Mouse (Mus musculus) heart, embryonic 12.5 days (tissue): ENCODE measurements at regions not wholly inside any gene's neighbourhood (a gene's known extent, or its start where the extent isn't known, plus 50 kb on each side); places are given as distances from the start of the nearest gene placed in this dataset.

Experiments used
- ATAC-seq: fragments of 200-750 bp; cut with Nextera tagmentation; 2 replicates; pipeline ENCODE4 v1.8.0; 2017; ENCODE audit warnings: moderate TSS enrichment, moderate library complexity; ENCODE audit not compliant: insufficient number of reproducible peaks, low FRiP score
- H3K27ac ChIP-seq: fragments of 300-500 bp; sonication (generic); 2 replicates; pipeline ENCODE4 v1.5.1; 2016; ENCODE audit warnings: mild to moderate bottlenecking, moderate library complexity; ENCODE audit not compliant: poor library complexity, severe bottlenecking
- H3K27me3 ChIP-seq: fragments of 300-500 bp; sonication (generic); replicated peaks from 2 replicates; pipeline ENCODE4 v1.6.1; 2016; ENCODE audit warnings: mild to moderate bottlenecking, moderate library complexity
- H3K36me3 ChIP-seq: fragments of 300-500 bp; sonication (generic); 2 replicates; pipeline ENCODE4 v1.6.1; 2016; ENCODE audit warnings: mild to moderate bottlenecking, moderate library complexity
- H3K4me1 ChIP-seq: fragments of 300-500 bp; sonication (generic); replicated peaks from 2 replicates; pipeline ENCODE4 v1.6.1; 2016; ENCODE audit warnings: mild to moderate bottlenecking
- H3K4me2 ChIP-seq: fragments of 300-500 bp; sonication (generic); 2 replicates; pipeline ENCODE4 v1.6.1; 2016; ENCODE audit warnings: mild to moderate bottlenecking, moderate library complexity
- H3K4me3 ChIP-seq: fragments of 300-500 bp; sonication (generic); 2 replicates; pipeline ENCODE4 v1.5.1; 2016; ENCODE audit warnings: mild to moderate bottlenecking
- H3K9ac ChIP-seq: fragments of 300-500 bp; sonication (generic); 2 replicates; pipeline ENCODE4 v1.6.1; 2016; ENCODE audit warnings: mild to moderate bottlenecking, moderate library complexity
- H3K9me3 ChIP-seq: fragments of 300-500 bp; sonication (generic); replicated peaks from 2 replicates; pipeline ENCODE4 v1.6.1; 2016; ENCODE audit warnings: mild to moderate bottlenecking, moderate library complexity
- WGBS: fragments of 180-500 bp; shearing (Covaris S2); methylation state at CpG from one replicate; pipeline ENCODE4 v1.1.7; 2016; 5-methylcytosine and 5-hydroxymethylcytosine counted together

GRCm38 (mm10) chr1:107985646-107986045 lies 395.8 kb downstream of the Serpinb8 start:
- ATAC-seq, result no peak
- H3K27ac ChIP-seq, result no peak overlapping the region

DNA sequence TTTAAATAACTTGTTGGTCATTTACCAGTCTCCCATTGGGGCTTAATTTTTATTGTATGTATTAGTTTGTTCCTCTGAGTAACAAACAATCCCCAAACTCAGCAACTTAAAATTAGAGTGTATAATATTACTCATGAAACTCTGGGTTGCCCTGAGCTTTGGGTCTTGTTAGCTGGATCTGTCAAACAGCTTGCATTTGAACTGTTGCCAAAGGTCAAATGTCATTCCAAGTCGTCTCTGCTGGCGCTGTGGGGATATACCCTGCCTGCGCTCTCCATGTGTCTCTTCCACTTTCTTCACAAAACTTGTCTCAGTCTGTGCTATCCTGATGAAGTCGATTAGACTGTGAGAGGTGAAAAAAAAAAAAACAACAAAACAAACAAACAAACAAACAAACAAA lies 398.3 kb downstream of the Serpinb8 start:
- Histone ChIP-seq H3K27ac (no peak overlapping the region), H3K9ac (no peak overlapping the region), H3K27me3 (no peaks in the 10 kb centered on the region), H3K4me1 (no peaks in the 10 kb centered on the region), H3K9me3 (no peaks in the 10 kb centered on the region), H3K4me3 (no peak overlapping the region), H3K36me3 (no peaks in the 10 kb centered on the region), H3K4me2 (no peak overlapping the region)
- WGBS, result 61% methylated on average over 4 of the region's 4 CpGs
- no peak for ATAC-seq

More at GRCm38 (mm10) chr1:107985646-107986045, 395.8 kb downstream of the Serpinb8 start:
- Histone ChIP-seq H3K4me3 (no peak overlapping the region), H3K27me3 (no peaks in the 10 kb centered on the region), H3K36me3 (no peaks in the 10 kb centered on the region), H3K9me3 (no peaks in the 10 kb centered on the region), H3K9ac (no peak overlapping the region), H3K4me2 (no peak overlapping the region), H3K4me1 (no peaks in the 10 kb centered on the region)
- 77% methylated on average over 2 of the region's 2 CpGs for WGBS

GRCm38 (mm10) chr1:107993013-107993412 lies 403.2 kb downstream of the Serpinb8 start:
- Histone ChIP-seq H3K9ac (no peak overlapping the region), H3K4me2 (no peak overlapping the region), H3K36me3 (no peaks in the 10 kb centered on the region), H3K4me1 (no peaks in the 10 kb centered on the region), H3K4me3 (no peak overlapping the region), H3K27ac (no peak overlapping the region), H3K27me3 (no peaks in the 10 kb centered on the region), H3K9me3 (no peaks in the 10 kb centered on the region)
- ATAC-seq, result no peak
- WGBS, result 70% methylated on average over 4 of the region's 4 CpGs

DNA sequence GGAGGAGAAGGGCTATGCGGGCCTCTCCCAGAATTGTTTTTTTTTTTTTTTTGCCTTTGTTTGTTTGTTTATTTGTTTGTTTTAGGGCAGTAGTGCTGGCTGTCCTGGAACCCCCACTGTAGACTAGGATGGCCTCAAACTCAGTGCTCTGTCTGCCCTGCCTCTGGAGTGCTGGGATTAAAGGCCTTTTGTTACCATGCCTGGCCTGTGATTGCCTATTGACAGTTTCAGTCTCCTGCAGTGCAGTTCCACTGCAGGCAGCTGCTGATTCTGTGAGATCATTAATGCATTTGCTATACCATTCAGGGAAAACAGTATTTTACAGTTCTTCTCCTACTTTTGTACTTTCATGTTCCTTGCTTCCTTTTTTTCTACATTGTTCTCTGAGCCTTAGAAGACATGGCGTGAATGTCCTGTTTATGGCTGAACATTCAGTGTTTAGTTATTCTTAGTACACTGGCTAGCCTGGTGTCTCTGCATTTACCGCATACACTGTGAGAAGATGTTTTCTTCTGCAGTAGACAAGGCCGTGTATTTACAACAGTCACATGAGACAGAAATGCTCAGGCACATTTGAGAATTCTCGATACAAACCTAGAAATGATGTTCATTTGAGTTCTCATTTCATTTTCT lies 434.0 kb downstream of the Serpinb8 start:
- ATAC-seq, result no peak
- Histone ChIP-seq H3K9me3 (0 out of 2 replicates have a peak, but pooled peaks cover 2% of the 10 kb centered on the region), H3K27ac (no peak overlapping the region), H3K4me2 (no peak overlapping the region), H3K9ac (no peak overlapping the region), H3K36me3 (no peaks in the 10 kb centered on the region), H3K27me3 (no peaks in the 10 kb centered on the region), H3K4me3 (no peak overlapping the region), H3K4me1 (no peaks in the 10 kb centered on the region)
- 59% methylated on average over 5 of the region's 5 CpGs for WGBS

- Histone ChIP-seq H3K4me1 (no peaks in the 10 kb centered on the region), H3K9ac (no peak overlapping the region), H3K36me3 (no peaks in the 10 kb centered on the region), H3K9me3 (0 out of 2 replicates have a peak, but pooled peaks cover 2% of the 10 kb centered on the region), H3K27ac (no peak overlapping the region), H3K4me3 (no peak overlapping the region), H3K27me3 (no peaks in the 10 kb centered on the region), H3K4me2 (no peak overlapping the region)
- whole genome bisulfite sequencing, result 51% methylated on average over 1 of the region's 1 CpGs
- no peak for ATAC-seq
Measured at GRCm38 (mm10) chr1:108024705-108025104, 434.9 kb downstream of the Serpinb8 start.

GRCm38 (mm10) chr1:108026461-108026860 lies 436.7 kb downstream of the Serpinb8 start:
- no peaks in the 10 kb centered on the region for H3K27me3 ChIP-seq
- 0 out of 2 replicates have a peak, but pooled peaks cover 2% of the 10 kb centered on the region for H3K9me3 ChIP-seq
- no peak overlapping the region for H3K27ac ChIP-seq
- no peaks in the 10 kb centered on the region for H3K36me3 ChIP-seq
- no peak overlapping the region for H3K9ac ChIP-seq
- ATAC-seq, result no peak
- no peak overlapping the region for H3K4me3 ChIP-seq
- H3K4me1 ChIP-seq, result no peaks in the 10 kb centered on the region
- no peak overlapping the region for H3K4me2 ChIP-seq

DNA sequence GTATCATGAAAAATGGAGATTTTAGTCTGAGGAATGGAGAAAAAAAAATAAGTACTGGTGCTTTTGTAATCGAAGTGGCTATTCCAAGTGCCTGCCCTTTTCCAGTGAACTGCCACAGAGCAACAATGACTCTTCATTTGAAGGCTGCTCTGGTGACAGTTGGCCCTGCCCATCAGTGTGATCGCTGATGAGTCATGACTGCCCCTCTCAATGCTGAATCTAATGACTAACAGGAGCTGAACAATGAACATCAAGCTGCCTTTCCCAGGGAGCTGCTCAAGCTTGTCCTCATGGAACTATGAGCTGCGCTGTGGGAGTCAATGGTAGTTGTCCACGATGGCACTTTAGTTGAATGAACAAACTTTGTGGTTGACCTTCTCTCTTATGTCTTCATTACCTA lies 456.4 kb downstream of the Serpinb8 start:
- Histone ChIP-seq H3K9ac (no peak overlapping the region), H3K27me3 (no peaks in the 10 kb centered on the region), H3K4me1 (no peaks in the 10 kb centered on the region), H3K4me2 (no peak overlapping the region), H3K36me3 (no peaks in the 10 kb centered on the region), H3K9me3 (0 out of 2 replicates have a peak, but pooled peaks cover 4% of the 10 kb centered on the region), H3K4me3 (no peak overlapping the region), H3K27ac (no peak overlapping the region)
- no peak for ATAC-seq
- WGBS, result 78% methylated on average over 4 of the region's 4 CpGs

- 0 out of 2 replicates have a peak, but pooled peaks cover 4% of the 10 kb centered on the region for H3K9me3 ChIP-seq
- H3K36me3 ChIP-seq, result no peaks in the 10 kb centered on the region
- H3K4me2 ChIP-seq, result no peak overlapping the region
- no peak overlapping the region for H3K9ac ChIP-seq
- no peak for ATAC-seq
- no peaks in the 10 kb centered on the region for H3K4me1 ChIP-seq
- WGBS, result 70% methylated on average over 5 of the region's 5 CpGs
- H3K27me3 ChIP-seq, result no peaks in the 10 kb centered on the region
- no peak overlapping the region for H3K4me3 ChIP-seq
- no peak overlapping the region for H3K27ac ChIP-seq
Measured at GRCm38 (mm10) chr1:108046857-108047714, 457.3 kb downstream of the Serpinb8 start.

- WGBS, result 65% methylated on average over 3 of the region's 3 CpGs
- H3K9me3 ChIP-seq, result no peaks in the 10 kb centered on the region
- no peak overlapping the region for H3K4me3 ChIP-seq
Measured at GRCm38 (mm10) chr1:108094622-108095021, 504.8 kb downstream of the Serpinb8 start.

DNA sequence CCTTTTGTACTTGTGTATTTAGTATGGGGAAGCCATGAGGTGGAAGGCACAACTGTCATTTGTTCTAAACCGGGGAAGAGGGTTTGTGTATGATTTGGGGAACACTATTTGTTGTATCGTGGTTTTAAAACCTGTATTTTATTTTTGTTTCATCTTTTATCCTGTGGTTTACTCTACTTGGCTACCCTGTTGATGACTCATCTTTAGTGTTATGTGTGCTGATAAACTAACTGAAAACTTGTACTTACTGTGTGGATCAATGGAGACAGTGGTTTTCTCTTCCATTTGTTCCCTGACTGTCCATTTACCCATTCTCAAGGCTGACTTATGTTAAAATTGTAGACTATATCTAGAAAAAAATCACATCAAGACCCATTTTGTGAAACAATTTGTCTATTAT lies 512.8 kb downstream of the Serpinb8 start:
- ATAC-seq, result no peak
- Histone ChIP-seq H3K36me3 (no peaks in the 10 kb centered on the region), H3K9me3 (no peaks in the 10 kb centered on the region), H3K27ac (no peak overlapping the region), H3K27me3 (no peaks in the 10 kb centered on the region), H3K4me2 (no peak overlapping the region), H3K9ac (no peak overlapping the region), H3K4me1 (no peaks in the 10 kb centered on the region), H3K4me3 (no peak overlapping the region)
- 75% methylated on average over 2 of the region's 2 CpGs for WGBS

More at GRCm38 (mm10) chr1:108094622-108095021, 504.8 kb downstream of the Serpinb8 start:
- Histone ChIP-seq H3K27ac (no peak overlapping the region), H3K4me1 (no peaks in the 10 kb centered on the region), H3K27me3 (no peaks in the 10 kb centered on the region), H3K4me2 (no peak overlapping the region), H3K9ac (no peak overlapping the region), H3K36me3 (no peaks in the 10 kb centered on the region)
- ATAC-seq, result no peak

GRCm38 (mm10) chr1:108110984-108111383 lies 521.2 kb downstream of the Serpinb8 start:
- no peaks in the 10 kb centered on the region for H3K9me3 ChIP-seq
- no peak for ATAC-seq
- H3K9ac ChIP-seq, result no peak overlapping the region
- no peak overlapping the region for H3K4me2 ChIP-seq
- no peak overlapping the region for H3K27ac ChIP-seq
- no peaks in the 10 kb centered on the region for H3K27me3 ChIP-seq
- no peak overlapping the region for H3K4me3 ChIP-seq
- H3K36me3 ChIP-seq, result no peaks in the 10 kb centered on the region
- no peaks in the 10 kb centered on the region for H3K4me1 ChIP-seq
